Mouse (Mus musculus): ENCODE results near the gene Dpm1.

DNA sequence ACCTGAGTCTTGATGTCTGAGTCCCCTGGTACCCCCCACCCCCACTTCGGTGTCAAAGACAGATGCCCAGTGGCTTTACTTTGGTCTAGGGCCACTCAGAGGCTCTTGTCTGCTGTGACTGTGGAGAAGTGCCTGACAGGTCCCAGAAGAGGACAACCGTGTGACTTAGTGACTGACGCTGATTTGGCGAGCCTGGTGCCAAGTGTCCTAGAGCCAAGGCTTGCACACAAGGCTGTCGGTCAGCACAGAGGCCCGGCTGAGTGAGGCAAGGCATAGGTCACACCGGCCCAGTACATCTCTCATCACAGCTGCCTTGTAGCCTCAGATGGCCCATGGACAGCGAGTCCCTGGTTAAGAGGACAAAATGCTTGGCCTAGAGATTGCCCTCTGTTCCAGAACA is 28.7 kb upstream of the Dpm1 start:
- no peak for TF ChIP-seq CTCF (IDR thresholded peaks at IDR 0.05; ENCODE audit: borderline replicate concordance, control insufficient read depth, extremely low read depth, insufficient read depth, low read length, poor library complexity)
- TF ChIP-seq POLR2A (IDR thresholded peaks at IDR 0.05; ENCODE audit: control insufficient read depth, extremely low read depth, insufficient read depth, low read length, poor library complexity) = no peak
